Mouse (Mus musculus): ENCODE results near the gene Scamp1.
A peak's percentile ranks its signal among the peaks of the same experiment; 100 is the strongest.

The Scamp1 gene

GRCm38 (mm10) chr13:94223609-94224008, 62.0 kb downstream of the Scamp1 start:
- no peak for DNase-seq

DNA sequence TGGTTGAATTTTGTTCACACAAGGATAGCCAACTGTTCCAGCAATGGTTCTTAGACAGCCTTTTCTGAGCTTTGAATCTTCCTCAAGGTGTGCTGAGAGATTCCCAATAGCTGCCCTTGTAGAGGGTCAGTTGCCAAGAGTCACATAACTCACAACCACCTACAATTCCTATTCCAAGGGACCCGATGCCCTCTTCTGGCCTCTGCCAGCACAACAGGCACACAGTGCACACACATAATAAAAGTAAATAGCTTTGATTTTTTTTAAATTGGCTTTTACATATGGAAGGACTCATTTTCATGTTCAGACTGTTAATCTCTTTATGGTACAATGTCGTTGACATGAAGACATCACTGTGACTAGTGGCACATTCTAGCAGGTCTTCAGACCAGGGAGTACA, 72.9 kb downstream of the Scamp1 start:
- no peak for DNase-seq

- DNase-seq, result no peak
Measured at GRCm38 (mm10) chr13:94212179-94212578, 73.5 kb downstream of the Scamp1 start.

DNA sequence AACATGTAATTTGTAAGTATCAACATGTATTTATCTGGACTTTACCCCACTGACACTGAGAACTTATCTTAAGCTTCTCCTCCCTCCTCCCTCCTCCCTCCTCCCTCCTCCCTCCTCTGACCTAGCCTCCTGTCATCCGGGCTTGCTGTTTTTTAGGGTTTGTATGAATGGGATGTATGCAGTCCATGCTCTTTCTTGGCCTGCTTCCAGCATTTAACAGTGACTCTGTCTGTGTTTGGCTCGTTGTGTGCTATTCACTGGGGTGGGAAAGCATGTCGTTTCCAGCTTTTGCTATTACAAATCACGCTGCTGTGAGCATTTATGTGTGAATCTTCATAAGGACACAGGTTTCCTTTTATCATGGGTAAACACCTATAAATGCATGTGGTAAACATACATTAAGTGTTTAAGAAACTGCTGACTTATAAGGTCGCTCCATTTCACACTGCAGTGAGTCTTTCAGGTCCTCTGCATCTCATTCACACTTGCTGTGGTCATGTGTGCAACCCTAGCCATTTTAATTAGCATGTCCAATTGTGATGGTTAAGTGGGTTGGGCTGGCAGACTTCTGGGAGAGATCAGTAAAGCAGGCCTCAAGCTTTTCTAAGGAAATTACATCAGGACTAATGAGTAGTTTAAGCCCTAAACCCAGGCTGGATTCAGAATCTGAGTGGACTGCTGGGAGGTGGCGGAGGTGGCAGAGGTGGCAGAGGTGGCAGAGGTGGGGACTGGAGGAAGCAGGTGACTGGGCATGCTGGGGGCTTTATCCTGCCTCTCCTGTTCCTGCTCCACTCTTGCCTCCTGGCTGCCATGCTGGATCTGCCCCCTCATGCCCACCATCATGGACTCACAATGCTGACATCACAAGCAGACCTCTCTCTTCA, 74.2 kb downstream of the Scamp1 start:
- DNase-seq, result no peak

- DNase-seq, result no peak
Measured at GRCm38 (mm10) chr13:94208892-94209291, 76.8 kb downstream of the Scamp1 start.

GRCm38 (mm10) chr13:94207973-94208372, 77.7 kb downstream of the Scamp1 start:
- no peak for DNase-seq

DNA sequence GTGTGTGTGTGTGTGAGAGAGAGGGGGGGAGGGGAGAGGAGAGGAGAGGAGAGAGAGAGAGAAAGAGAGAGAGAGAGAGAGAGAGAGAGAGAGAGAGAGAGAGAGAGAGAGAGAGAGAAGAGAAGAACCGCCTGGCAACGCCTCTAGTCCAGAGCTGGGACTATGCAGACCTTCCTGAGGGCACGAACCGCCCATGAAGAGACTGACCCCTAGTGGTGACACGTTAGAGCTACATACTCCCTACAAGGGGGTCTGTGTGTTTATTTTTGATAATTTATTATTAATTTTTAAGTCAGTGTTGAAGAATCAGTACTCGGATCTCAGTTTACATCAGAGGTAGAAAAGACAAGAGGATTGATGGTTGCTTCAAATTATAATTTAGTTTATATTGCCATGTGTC, 80.4 kb downstream of the Scamp1 start:
- DNase-seq, result peak in 1 of 2 experiments; percentile 26

DNA sequence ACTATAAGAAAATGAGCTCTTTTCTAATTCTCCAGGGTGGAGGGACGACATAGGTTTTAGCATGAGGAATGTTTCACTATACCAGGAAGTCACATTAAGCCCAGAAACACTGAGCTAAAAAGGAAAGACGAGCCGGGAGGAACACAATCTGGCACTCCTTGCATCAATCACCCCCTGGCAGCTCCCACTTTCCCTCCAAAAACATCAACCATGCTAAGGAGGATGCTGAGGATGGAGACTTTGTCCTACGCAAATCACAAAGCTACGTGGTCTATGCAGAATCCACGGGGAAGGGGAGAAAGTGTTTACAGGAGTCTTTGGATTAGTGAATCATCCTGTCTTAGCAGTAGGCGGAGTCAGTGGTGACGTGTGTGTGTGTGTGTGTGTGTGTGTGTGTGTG, 85.8 kb downstream of the Scamp1 start:
- no peak for DNase-seq

- no peak for DNase-seq
Measured at GRCm38 (mm10) chr13:94198616-94199015, 87.0 kb downstream of the Scamp1 start.

DNA sequence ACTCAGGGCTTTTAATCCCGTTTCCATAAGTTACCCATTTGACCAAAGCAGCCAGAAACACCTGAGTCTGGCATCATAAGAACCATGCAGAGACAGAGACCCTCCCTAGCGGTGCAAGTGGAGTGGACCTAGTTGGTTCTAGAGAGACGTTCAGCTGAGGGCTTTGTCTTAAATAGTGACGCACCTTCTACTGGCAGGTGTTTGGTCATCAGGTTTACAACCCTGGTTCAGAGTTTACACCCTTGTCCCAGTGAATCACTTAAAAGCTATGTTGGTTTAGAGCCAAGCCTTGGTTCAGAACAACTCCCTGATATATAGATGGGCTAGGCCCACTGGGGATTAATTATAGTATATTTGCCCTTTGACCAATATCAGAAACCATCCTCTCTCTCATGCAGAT, 92.4 kb downstream of the Scamp1 start:
- DNase-seq, result no peak

- no peak for DNase-seq
Measured at GRCm38 (mm10) chr13:94190386-94190785, 95.3 kb downstream of the Scamp1 start.

GRCm38 (mm10) chr13:94188200-94189086, 97.2 kb downstream of the Scamp1 start:
- DNase-seq, result no peak

DNA sequence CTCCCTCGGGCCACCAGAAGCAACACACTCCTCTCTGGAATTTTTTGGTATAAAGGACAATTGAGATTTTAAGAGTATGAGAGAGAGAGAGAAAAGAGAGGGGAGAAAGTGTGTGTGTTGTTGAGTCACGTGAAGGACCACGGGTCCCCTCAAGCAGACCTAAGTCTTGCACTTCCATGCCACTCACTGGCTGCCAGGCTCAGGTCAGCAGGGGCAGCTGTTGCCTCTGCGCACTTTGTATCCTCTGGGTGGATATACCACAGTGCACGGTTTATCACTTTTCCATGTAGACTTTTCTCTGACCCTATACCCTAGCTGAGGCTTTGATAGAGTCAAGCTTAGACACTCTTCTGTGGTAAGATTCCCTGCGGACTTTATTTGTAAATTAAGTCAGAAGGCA, 100.0 kb downstream of the Scamp1 start:
- DNase-seq, result no peak

DNA sequence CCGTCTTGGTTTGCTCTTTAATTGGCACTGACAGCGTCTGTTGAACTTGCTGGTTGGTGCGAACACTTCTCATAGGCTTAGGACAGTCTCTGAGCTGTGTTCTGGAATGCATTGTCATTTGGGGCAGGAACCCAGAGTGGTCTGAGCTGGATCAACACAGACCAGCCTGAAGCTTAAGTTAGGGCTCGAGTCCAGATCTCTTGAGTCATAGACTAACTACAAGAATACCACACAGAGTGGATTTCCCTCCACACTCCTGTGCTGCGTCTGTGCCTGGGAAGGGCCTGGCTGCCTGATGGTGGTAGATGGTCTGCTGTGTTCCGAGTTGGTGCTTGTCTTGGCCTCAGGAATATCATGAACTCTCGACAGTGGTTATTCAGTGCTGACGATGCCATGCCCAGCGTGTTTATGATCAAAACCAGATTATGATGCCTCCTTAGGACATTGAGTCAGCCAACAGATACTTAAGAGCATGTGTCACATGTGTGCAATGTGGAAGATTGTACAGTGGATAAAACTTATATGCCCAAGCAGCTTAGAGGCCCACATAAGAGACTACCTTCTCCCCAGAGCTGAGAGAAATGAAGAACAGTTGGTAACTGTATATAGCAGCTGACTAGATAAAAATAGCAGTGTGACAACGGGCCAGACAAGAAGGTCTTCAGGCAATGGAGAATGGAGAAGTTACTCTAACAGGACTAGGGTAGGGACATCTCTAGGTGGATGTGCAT, 100.8 kb downstream of the Scamp1 start:
- no peak for DNase-seq

DNA sequence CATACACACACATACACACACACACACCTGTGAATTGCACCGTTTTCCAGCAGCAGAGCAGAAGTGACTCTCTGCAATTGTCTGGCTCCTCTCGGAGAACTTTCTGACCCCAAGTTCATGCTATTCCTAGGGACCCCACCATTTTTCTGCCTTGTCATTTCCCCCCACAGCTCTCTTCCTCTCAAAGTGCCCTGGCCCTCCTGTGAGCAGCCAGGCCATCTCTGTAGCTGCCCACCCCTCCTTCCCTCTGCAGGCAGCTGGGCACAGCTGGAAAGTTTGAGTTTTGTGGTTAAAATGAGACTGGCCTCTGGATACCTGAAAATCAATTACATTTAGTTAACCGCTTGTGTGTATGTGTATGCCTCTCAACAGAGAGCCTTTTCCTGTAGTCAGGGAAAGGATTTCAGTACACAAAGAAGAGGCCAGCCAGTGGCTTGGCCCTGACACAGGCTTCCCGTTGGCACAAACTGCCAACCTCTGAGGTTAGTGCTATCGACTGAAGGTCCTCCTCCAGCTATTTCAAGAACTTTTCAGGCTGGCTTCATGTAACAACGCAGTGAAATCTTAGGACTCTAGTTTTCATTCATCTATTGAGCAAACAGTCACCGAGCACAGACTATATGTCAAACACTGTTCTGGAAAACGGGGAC, 102.2 kb downstream of the Scamp1 start:
- peak in 1 of 2 experiments; percentile 41 for DNase-seq

GRCm38 (mm10) chr13:94182026-94182425, 103.6 kb downstream of the Scamp1 start:
- DNase-seq, result no peak

GRCm38 (mm10) chr13:94180477-94181420, 104.9 kb downstream of the Scamp1 start:
- no peak for DNase-seq

DNA sequence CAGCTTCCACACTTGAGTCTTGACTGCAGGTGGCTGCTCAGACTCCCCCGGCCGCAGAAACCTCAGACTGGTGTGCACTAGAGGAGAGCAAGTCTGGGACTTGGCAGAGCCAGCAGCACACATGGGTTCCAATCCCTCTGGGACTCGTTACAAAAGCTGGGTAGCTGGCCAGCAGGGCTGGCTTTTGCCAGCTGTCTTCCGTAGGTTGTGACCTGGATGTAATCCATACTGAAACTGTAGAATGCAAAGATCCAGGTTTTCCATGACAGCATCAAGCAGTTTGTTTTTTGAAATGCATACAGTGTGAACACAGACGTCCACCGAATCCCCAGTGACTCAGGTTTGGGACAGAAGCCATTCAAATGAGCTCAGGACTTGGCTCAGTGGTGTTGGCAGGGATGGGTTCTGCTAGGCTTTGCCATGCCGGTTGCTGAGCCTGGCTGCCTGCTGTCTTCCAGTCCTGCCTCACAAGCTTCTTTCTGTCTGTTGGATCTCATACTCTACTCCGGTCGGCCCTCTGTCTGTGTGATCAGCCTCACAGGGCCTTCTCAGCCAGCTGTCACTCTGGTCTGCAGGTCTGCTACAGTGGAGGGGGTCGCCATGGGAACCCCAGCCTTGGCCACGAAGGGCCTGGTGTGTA, 107.1 kb downstream of the Scamp1 start:
- no peak for DNase-seq

GRCm38 (mm10) chr13:94177148-94177547, 108.5 kb downstream of the Scamp1 start:
- no peak for DNase-seq

- no peak for DNase-seq
Measured at GRCm38 (mm10) chr13:94175379-94176050, 110.1 kb downstream of the Scamp1 start.

All from lung, adult 18-20 months (tissue).